Mouse (Mus musculus): ENCODE measurements around the gene Ak8. TPM values are rescaled to one million over a fixed set of nuclear protein-coding genes. Genes with fewer than 3 reads are reported as not detected.

Gene Ak8
- 3.4 and 4.5 TPM in 2 replicates for polyA plus RNA-seq (2015; fragmentation: Nextera tagmentation; extraction: Ambion mirVana)

- Histone ChIP-seq H3K9me3 (replicated peaks; ENCODE audit: control insufficient read depth, low read length, poor library complexity, severe bottlenecking) (no peaks in the 10 kb centered on the region), H3K9ac (ENCODE audit: low read depth, low read length) (peak within 1 kb of the TSS; percentile 82), H3K4me3 (ENCODE audit: low read depth, low read length) (peak within 1 kb of the TSS; percentile 56), H3K36me3 (ENCODE audit: control insufficient read depth, insufficient read depth, low read length) (no peaks in the 10 kb centered on the region), H3K4me2 (ENCODE audit: low read length) (peak within 1 kb of the TSS; percentile 98), H3K4me1 (ENCODE audit: control insufficient read depth, insufficient read depth, low read length) (peaks cover 12% of the 10 kb centered on the region), H3K27me3 (ENCODE audit: control insufficient read depth, insufficient read depth, low read depth, low read length) (no peaks in the 10 kb centered on the region), H3K27ac (ENCODE audit: low read length) (peak within 1 kb of the TSS; percentile 76)
- ATAC-seq, result peak; percentile 87
- WGBS, result under 1% methylated on average over 53 of the region's 53 CpGs
Observed at GRCm38 (mm10) chr2:28699361-28700335, at the start of gene Ak8, which contains the start of gene Spaca9. Gene Ak8 (plus strand): TSS chr2:28700164. Gene Spaca9 (minus strand): TSS chr2:28699727.

GRCm38 (mm10) chr2:28650526-28650925, 49.4 kb upstream of the Ak8 start:
- Histone ChIP-seq H3K4me3 (ENCODE audit: low read depth, low read length) (no peak overlapping the region), H3K36me3 (ENCODE audit: control insufficient read depth, insufficient read depth, low read length) (no peaks in the 10 kb centered on the region), H3K4me1 (ENCODE audit: control insufficient read depth, insufficient read depth, low read length) (no peaks in the 10 kb centered on the region), H3K27me3 (ENCODE audit: control insufficient read depth, insufficient read depth, low read depth, low read length) (no peaks in the 10 kb centered on the region), H3K9ac (ENCODE audit: low read depth, low read length) (no peak overlapping the region), H3K9me3 (replicated peaks; ENCODE audit: control insufficient read depth, low read length, poor library complexity, severe bottlenecking) (no peaks in the 10 kb centered on the region), H3K4me2 (ENCODE audit: low read length) (no peak overlapping the region), H3K27ac (ENCODE audit: low read length) (no peak overlapping the region)
- no peak for ATAC-seq

- Histone ChIP-seq H3K4me1 (ENCODE audit: control insufficient read depth, insufficient read depth, low read length) (no peaks in the 10 kb centered on the region), H3K36me3 (ENCODE audit: control insufficient read depth, insufficient read depth, low read length) (peaks cover 5% of the 10 kb centered on the region; the same call in 1 of the 2 replicates), H3K27ac (ENCODE audit: low read length) (no peak overlapping the region), H3K9me3 (replicated peaks; ENCODE audit: control insufficient read depth, low read length, poor library complexity, severe bottlenecking) (no peaks in the 10 kb centered on the region), H3K4me3 (ENCODE audit: low read depth, low read length) (no peak overlapping the region), H3K4me2 (ENCODE audit: low read length) (no peak overlapping the region), H3K9ac (ENCODE audit: low read depth, low read length) (no peak overlapping the region), H3K27me3 (ENCODE audit: control insufficient read depth, insufficient read depth, low read depth, low read length) (no peaks in the 10 kb centered on the region)
- no peak for ATAC-seq
- WGBS, result 97% methylated on average over 7 of the region's 7 CpGs
Observed at GRCm38 (mm10) chr2:28653351-28653750, 46.6 kb upstream of the Ak8 start.

GRCm38 (mm10) chr2:28654295-28654694, 45.7 kb upstream of the Ak8 start:
- WGBS, result 51% methylated on average over 2 of the region's 2 CpGs
- Histone ChIP-seq H3K9ac (ENCODE audit: low read depth, low read length) (no peak overlapping the region), H3K4me1 (ENCODE audit: control insufficient read depth, insufficient read depth, low read length) (no peaks in the 10 kb centered on the region), H3K9me3 (replicated peaks; ENCODE audit: control insufficient read depth, low read length, poor library complexity, severe bottlenecking) (no peaks in the 10 kb centered on the region), H3K4me3 (ENCODE audit: low read depth, low read length) (no peak overlapping the region), H3K27me3 (ENCODE audit: control insufficient read depth, insufficient read depth, low read depth, low read length) (no peaks in the 10 kb centered on the region), H3K4me2 (ENCODE audit: low read length) (no peak overlapping the region), H3K27ac (ENCODE audit: low read length) (no peak overlapping the region), H3K36me3 (ENCODE audit: control insufficient read depth, insufficient read depth, low read length) (peaks cover 10% of the 10 kb centered on the region)
- no peak for ATAC-seq

DNA sequence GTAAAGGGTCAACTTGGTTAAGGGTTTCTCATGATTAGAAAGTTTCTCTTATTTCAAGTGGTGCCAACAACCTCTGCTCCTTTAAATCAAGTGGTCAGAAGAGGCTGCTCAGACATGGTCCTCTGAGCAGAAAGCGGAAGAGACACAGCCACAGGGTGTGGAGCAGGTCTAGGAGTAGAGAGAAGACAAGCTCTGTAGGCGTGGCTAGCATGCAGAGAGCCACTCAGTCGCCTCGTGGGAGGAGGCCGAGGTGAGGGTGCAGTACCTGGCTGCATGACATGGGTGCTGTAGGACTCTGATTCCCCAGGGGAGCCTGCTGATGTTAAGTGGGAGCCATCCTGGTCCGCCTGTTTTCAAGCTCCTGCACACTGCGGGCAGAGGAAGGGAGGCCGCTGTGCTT, 43.7 kb upstream of the Ak8 start:
- Histone ChIP-seq H3K4me3 (ENCODE audit: low read depth, low read length) (no peak overlapping the region), H3K4me2 (ENCODE audit: low read length) (no peak overlapping the region), H3K27ac (ENCODE audit: low read length) (no peak overlapping the region), H3K27me3 (ENCODE audit: control insufficient read depth, insufficient read depth, low read depth, low read length) (no peaks in the 10 kb centered on the region), H3K9me3 (replicated peaks; ENCODE audit: control insufficient read depth, low read length, poor library complexity, severe bottlenecking) (no peaks in the 10 kb centered on the region), H3K4me1 (ENCODE audit: control insufficient read depth, insufficient read depth, low read length) (no peaks in the 10 kb centered on the region), H3K9ac (ENCODE audit: low read depth, low read length) (no peak overlapping the region), H3K36me3 (ENCODE audit: control insufficient read depth, insufficient read depth, low read length) (peaks cover 23% of the 10 kb centered on the region)
- WGBS, result 81% methylated on average over 8 of the region's 8 CpGs
- ATAC-seq, result no peak

GRCm38 (mm10) chr2:28662891-28663290, 37.1 kb upstream of the Ak8 start:
- no peaks in the 10 kb centered on the region for H3K27me3 ChIP-seq (ENCODE audit: control insufficient read depth, insufficient read depth, low read depth, low read length)
- WGBS, result 91% methylated on average over 3 of the region's 3 CpGs
- H3K9ac ChIP-seq (ENCODE audit: low read depth, low read length), result no peak overlapping the region
- no peaks in the 10 kb centered on the region for H3K4me1 ChIP-seq (ENCODE audit: control insufficient read depth, insufficient read depth, low read length)
- no peak for ATAC-seq
- no peak overlapping the region for H3K27ac ChIP-seq (ENCODE audit: low read length)
- no peak overlapping the region for H3K4me2 ChIP-seq (ENCODE audit: low read length)
- H3K4me3 ChIP-seq (ENCODE audit: low read depth, low read length), result no peak overlapping the region
- peaks cover 52% of the 10 kb centered on the region for H3K36me3 ChIP-seq (ENCODE audit: control insufficient read depth, insufficient read depth, low read length)
- no peaks in the 10 kb centered on the region for H3K9me3 ChIP-seq (replicated peaks; ENCODE audit: control insufficient read depth, low read length, poor library complexity, severe bottlenecking)

DNA sequence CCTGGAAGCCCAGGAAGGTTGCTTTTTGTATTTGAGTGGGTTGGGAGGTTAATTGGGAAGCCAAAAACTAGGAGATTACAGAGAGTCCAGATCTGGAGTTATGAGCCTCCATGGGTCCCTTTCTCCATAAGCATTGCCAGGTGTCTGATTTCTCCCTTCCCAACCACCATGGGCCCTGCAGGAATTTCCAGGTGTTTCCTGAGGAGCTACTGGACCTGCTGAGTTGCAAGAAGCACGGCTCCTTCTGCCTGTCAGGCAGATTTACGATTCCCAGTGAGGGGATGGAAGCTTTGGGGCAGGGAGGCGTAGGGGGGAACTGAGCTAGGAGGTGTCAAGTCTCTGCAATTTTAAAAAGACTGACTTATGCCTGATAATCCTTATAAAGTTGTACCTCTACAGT, 34.1 kb upstream of the Ak8 start:
- 88% methylated on average over 3 of the region's 3 CpGs for WGBS
- Histone ChIP-seq H3K27ac (ENCODE audit: low read length) (no peak overlapping the region), H3K9me3 (replicated peaks; ENCODE audit: control insufficient read depth, low read length, poor library complexity, severe bottlenecking) (no peaks in the 10 kb centered on the region), H3K36me3 (ENCODE audit: control insufficient read depth, insufficient read depth, low read length) (peaks cover 45% of the 10 kb centered on the region), H3K4me3 (ENCODE audit: low read depth, low read length) (no peak overlapping the region), H3K4me2 (ENCODE audit: low read length) (no peak overlapping the region), H3K4me1 (ENCODE audit: control insufficient read depth, insufficient read depth, low read length) (no peaks in the 10 kb centered on the region), H3K9ac (ENCODE audit: low read depth, low read length) (no peak overlapping the region), H3K27me3 (ENCODE audit: control insufficient read depth, insufficient read depth, low read depth, low read length) (no peaks in the 10 kb centered on the region)
- ATAC-seq, result no peak

DNA sequence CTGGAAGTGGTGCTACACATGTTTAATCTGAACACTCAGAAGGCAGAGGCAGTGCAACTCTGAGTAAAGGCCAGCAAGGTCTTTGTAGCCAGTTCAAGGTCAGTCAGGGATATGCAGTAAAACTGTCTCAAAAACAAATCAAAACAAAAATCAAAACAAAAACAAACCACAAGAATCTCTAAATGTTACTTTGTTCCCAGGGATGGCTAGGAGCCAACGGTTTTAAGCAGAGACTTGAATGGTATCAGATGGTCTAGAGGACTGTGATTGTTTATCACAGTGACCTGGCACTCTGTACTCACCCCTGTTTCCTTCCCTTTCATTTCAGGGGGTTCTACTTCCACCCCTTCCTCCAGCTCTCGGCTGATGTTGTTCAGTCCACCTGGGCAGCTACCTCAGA, 28.5 kb upstream of the Ak8 start:
- no peak overlapping the region for H3K27ac ChIP-seq (ENCODE audit: low read length)
- peaks cover 43% of the 10 kb centered on the region for H3K36me3 ChIP-seq (ENCODE audit: control insufficient read depth, insufficient read depth, low read length)
- ATAC-seq, result no peak
- no peaks in the 10 kb centered on the region for H3K27me3 ChIP-seq (ENCODE audit: control insufficient read depth, insufficient read depth, low read depth, low read length)
- no peaks in the 10 kb centered on the region for H3K4me1 ChIP-seq (ENCODE audit: control insufficient read depth, insufficient read depth, low read length)
- WGBS, result 93% methylated on average over 2 of the region's 2 CpGs
- H3K9me3 ChIP-seq (replicated peaks; ENCODE audit: control insufficient read depth, low read length, poor library complexity, severe bottlenecking), result no peaks in the 10 kb centered on the region
- H3K9ac ChIP-seq (ENCODE audit: low read depth, low read length), result no peak overlapping the region
- H3K4me3 ChIP-seq (ENCODE audit: low read depth, low read length), result no peak overlapping the region
- H3K4me2 ChIP-seq (ENCODE audit: low read length), result no peak overlapping the region

DNA sequence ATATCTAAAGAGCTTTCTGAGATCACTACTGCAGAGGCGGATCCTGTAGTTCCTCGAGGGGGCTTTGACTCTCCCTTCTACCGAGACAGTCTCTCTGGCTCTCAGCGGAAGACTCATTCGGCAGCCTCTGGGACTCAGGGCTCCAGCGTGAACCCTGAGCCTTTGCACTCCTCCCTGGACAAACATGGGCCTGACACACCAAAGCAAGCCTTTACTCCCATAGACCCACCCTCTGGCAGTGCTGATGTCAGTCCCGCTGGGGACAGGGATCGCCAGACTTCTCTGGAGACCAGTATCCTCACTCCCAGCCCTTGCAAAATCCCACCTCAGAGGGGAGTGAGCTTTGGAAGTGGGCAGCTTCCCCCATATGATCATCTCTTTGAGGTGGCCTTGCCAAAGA, 24.0 kb upstream of the Ak8 start:
- ATAC-seq, result no peak
- Histone ChIP-seq H3K9me3 (replicated peaks; ENCODE audit: control insufficient read depth, low read length, poor library complexity, severe bottlenecking) (no peaks in the 10 kb centered on the region), H3K4me1 (ENCODE audit: control insufficient read depth, insufficient read depth, low read length) (no peaks in the 10 kb centered on the region), H3K27me3 (ENCODE audit: control insufficient read depth, insufficient read depth, low read depth, low read length) (no peaks in the 10 kb centered on the region), H3K4me2 (ENCODE audit: low read length) (no peak overlapping the region), H3K4me3 (ENCODE audit: low read depth, low read length) (no peak overlapping the region), H3K36me3 (ENCODE audit: control insufficient read depth, insufficient read depth, low read length) (peaks cover 59% of the 10 kb centered on the region), H3K27ac (ENCODE audit: low read length) (no peak overlapping the region), H3K9ac (ENCODE audit: low read depth, low read length) (no peak overlapping the region)
- 98% methylated on average over 8 of the region's 8 CpGs for WGBS
